Mouse (Mus musculus) hindbrain, embryonic 15.5 days (tissue): ENCODE results near the gene Tfrc. TPM values are rescaled to one million over a fixed set of nuclear protein-coding genes. Genes with fewer than 3 reads are reported as not detected.
A peak's percentile ranks its signal among the peaks of the same experiment; 100 is the strongest.

Experiments used
- ATAC-seq: fragments of 200-750 bp; cut with Nextera tagmentation; 2 replicates; pipeline ENCODE4 v1.8.0; 2017; ENCODE audit warnings: low read depth, moderate number of reproducible peaks, moderate TSS enrichment; ENCODE audit not compliant: low FRiP score
- H3K27ac ChIP-seq: fragments of 300-500 bp; sonication (generic); replicated peaks from 2 replicates; pipeline ENCODE4 v1.5.1; 2015; ENCODE audit warnings: mild to moderate bottlenecking, inconsistent platforms
- H3K27me3 ChIP-seq: fragments of 300-500 bp; sonication (generic); 2 replicates; pipeline ENCODE4 v1.6.1; 2015; ENCODE audit warnings: control low read depth, inconsistent platforms
- H3K36me3 ChIP-seq: fragments of 300-500 bp; sonication (generic); 2 replicates; pipeline ENCODE4 v1.6.1; 2015; ENCODE audit warnings: control low read depth, inconsistent platforms
- H3K4me1 ChIP-seq: fragments of 300-500 bp; sonication (generic); replicated peaks from 2 replicates; pipeline ENCODE4 v1.6.1; 2015; ENCODE audit warnings: control low read depth, inconsistent platforms
- H3K4me2 ChIP-seq: fragments of 300-500 bp; sonication (generic); 2 replicates; pipeline ENCODE4 v1.6.1; 2015; ENCODE audit warnings: moderate library complexity, mild to moderate bottlenecking, inconsistent platforms
- H3K4me3 ChIP-seq: fragments of 300-500 bp; sonication (generic); 2 replicates; pipeline ENCODE4 v1.5.1; 2015; ENCODE audit warnings: mild to moderate bottlenecking, inconsistent platforms
- H3K9ac ChIP-seq: fragments of 300-500 bp; sonication (generic); 2 replicates; pipeline ENCODE4 v1.6.1; 2015; ENCODE audit warnings: inconsistent platforms
- H3K9me3 ChIP-seq: fragments of 300-500 bp; sonication (generic); 2 replicates; pipeline ENCODE4 v1.6.1; 2016; ENCODE audit warnings: control low read depth, inconsistent platforms
- WGBS: fragments of 180-500 bp; shearing (Covaris S2); methylation state at CpG from one replicate; pipeline ENCODE4 v1.1.7; 2015; 5-methylcytosine and 5-hydroxymethylcytosine counted together
- polyA plus RNA-seq: library from polyadenylated mRNA; unstranded; fragments of >200 nt; fragmentation: Nextera tagmentation; extraction: Ambion mirVana; gene quantifications from 2 replicates; pipeline ENCODE4 v1.2.1, GENCODE M21; 2015

The Tfrc gene
- polyA plus RNA-seq, 1 experiment from 2014 or later, result 33.5 TPM

DNA sequence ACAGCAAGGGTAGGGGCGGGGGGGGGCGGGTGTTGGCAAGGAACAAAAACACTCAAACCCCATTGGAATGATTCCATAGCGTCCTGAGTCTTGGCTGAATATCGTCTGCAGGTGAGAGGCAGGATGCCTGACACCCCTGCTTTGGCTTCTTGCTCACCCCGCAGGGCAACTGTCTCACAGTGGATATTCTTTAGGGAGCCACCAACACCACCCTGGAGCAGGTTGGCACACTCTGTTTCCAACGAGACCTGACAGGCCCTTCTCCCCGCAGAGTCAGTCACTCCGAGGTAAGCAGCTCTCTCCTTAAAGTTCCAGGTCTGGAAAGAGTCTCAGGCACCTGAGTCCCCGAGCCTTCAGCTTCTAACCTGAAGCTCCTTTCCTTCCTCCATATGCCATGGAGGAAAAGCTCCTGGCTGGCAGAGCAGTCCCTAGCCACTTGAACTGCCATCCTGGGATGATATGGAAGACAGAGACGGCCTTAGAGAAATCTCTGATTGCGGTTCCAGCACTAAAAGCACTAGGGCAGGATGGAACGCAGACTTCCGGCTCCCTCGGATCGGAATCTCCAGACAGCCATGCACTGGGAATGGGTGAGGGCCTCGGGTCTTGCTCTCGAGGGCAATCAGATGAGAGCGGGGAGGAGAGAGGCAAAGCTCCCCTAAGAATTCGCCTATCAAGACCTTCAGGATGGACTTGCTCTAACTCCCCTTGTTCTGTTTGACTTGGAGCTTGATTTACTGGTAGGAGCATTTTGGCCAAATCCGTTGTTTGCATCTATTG lies 32.9 kb downstream of the Tfrc start:
- 67% methylated on average over 20 of the region's 20 CpGs for WGBS
- H3K36me3 ChIP-seq, result no peaks in the 10 kb centered on the region
- no peak for ATAC-seq
- peaks cover 32% of the 10 kb centered on the region for H3K4me1 ChIP-seq
- no peak overlapping the region for H3K27ac ChIP-seq
- H3K4me3 ChIP-seq, result no peak overlapping the region
- peak overlapping the region; percentile 25; the same call in 1 of the 2 replicates for H3K4me2 ChIP-seq
- H3K9me3 ChIP-seq, result no peaks in the 10 kb centered on the region
- H3K27me3 ChIP-seq, result no peaks in the 10 kb centered on the region
- no peak overlapping the region for H3K9ac ChIP-seq

DNA sequence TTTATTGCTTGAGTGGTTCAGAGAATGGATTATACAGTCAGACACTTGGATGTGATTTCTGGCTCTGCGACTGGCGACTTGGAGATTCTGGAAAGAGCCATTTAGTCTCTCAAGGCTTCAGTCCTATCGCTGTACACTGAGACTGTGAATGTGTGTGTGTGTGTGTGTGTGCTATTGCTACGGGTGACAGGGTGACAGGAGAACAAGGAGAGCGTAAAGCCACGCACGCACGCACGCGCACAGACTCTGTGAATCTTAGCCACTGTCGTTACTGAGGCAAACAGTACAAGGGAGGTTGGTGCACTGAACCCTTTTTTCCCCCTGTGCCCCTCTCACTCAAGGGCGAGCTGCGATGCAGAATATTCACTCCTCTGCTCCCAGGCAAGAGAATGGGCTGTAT lies 33.6 kb downstream of the Tfrc start:
- H3K4me3 ChIP-seq, result no peak overlapping the region
- H3K9me3 ChIP-seq, result no peaks in the 10 kb centered on the region
- no peak overlapping the region for H3K9ac ChIP-seq
- H3K36me3 ChIP-seq, result no peaks in the 10 kb centered on the region
- peak overlapping the region; percentile 25 for H3K4me2 ChIP-seq
- peaks cover 36% of the 10 kb centered on the region for H3K4me1 ChIP-seq
- ATAC-seq, result no peak
- no peaks in the 10 kb centered on the region for H3K27me3 ChIP-seq
- no peak overlapping the region for H3K27ac ChIP-seq
- 31% methylated on average over 13 of the region's 13 CpGs for WGBS

DNA sequence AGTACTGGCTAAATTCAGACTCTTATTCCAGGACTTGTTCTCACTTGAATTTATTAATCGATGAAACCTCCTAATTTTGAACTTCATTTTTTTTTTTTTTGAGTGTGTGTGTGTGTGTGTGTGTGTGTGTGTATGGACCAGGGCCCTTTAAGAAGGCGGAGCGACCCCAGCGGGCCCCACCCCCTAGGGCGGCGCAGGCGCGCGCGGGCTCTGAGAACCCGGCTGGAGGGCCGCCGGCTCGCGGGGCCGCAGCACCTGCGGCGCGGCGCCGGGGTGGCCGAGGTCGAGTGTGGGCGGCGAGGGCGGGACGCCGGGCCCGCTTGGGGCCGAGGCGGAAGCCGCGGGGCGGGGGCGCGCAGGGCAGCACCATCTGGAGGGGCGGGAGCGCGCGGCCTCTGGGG lies 34.9 kb downstream of the Tfrc start, which contains the start of gene Tnk2:
Tnk2 (plus strand) TSS at position 214 of the 401 bp plus-strand sequence.
- WGBS, result under 1% methylated on average over 26 of the region's 40 CpGs
- ATAC-seq, result peak; percentile 88
- H3K36me3 ChIP-seq, result no peaks in the 10 kb centered on the region

DNA sequence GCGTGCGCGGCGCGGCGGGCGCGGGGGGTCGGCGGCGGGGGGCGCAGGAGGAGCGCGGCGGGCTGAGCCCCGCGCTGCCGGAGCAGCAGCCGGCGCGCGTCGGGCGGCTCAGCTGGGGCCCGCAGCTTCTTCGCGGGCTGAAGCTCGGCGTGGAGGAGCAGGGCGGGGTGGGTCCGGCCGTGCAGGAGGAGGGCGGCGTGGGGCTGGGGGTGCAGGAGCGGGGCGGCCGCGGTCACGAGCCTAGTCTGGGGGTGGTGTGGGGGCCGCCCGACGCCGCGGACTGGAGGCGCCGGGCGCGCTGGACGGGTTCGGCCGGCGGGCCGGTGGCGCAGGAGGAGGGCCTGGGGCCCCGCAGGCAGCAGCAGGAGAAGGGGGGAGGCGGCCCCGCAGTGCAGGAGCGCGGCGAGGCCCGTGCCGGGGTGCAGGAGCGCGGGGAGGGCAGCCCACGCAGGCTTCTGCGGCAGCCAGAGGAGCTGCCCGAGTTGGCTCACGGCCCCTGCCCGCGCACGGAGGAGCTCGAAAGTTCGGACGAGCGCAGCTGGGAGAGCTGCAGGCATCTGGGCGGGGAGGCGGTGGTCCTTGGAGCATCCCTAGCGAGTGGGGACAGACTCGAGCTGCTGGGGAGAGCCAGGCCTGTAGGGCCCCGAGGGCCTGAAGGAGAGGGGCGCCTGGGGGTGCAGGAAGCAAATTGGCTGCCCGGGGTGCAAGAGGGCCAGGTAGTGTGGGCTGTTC lies 35.5 kb downstream of the Tfrc start:
- H3K4me3 ChIP-seq, result peak overlapping the region; percentile 92
- peak overlapping the region; percentile 90 for H3K27ac ChIP-seq
- peak overlapping the region; percentile 92 for H3K4me2 ChIP-seq
- no peaks in the 10 kb centered on the region for H3K9me3 ChIP-seq
- under 1% methylated on average over 47 of the region's 82 CpGs for WGBS
- H3K4me1 ChIP-seq, result peaks cover 32% of the 10 kb centered on the region
- peak overlapping the region; percentile 93 for H3K9ac ChIP-seq
- no peaks in the 10 kb centered on the region for H3K27me3 ChIP-seq
- ATAC-seq, result peak; percentile 76
- no peaks in the 10 kb centered on the region for H3K36me3 ChIP-seq

More for the DNA sequence above, 34.9 kb downstream of the Tfrc start, which contains the start of gene Tnk2:
- Histone ChIP-seq H3K9ac (peak within 1 kb of the TSS; percentile 93), H3K4me1 (peaks cover 32% of the 10 kb centered on the region), H3K9me3 (no peaks in the 10 kb centered on the region), H3K4me2 (peak within 1 kb of the TSS; percentile 92), H3K27ac (peak within 1 kb of the TSS; percentile 90), H3K27me3 (no peaks in the 10 kb centered on the region), H3K4me3 (peak within 1 kb of the TSS; percentile 92)

DNA sequence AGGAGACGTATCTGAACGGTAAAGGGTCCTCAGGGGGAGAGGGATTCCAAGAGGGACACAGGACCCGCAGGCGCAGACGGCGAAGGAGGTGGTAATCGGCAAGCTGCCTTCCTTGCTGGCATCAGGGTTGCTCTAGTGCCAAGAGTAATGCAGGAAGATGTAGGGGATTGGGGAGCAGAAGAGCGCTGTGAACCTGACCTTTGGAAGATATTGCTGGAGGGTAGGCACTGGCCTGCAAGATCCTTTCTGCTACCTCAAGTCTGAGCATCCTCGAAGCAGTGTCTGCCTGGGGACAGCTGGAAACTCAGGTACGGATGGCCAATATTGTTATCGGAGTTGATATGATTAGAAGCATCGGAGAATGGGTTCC lies 36.1 kb downstream of the Tfrc start:
- peak overlapping the region; percentile 92 for H3K4me3 ChIP-seq
- H3K4me2 ChIP-seq, result peak overlapping the region; percentile 92
- H3K9ac ChIP-seq, result peak overlapping the region; percentile 93
- H3K27me3 ChIP-seq, result no peaks in the 10 kb centered on the region
- no peaks in the 10 kb centered on the region for H3K9me3 ChIP-seq
- ATAC-seq, result peak; percentile 1; the same call in 1 of the 2 replicates
- H3K27ac ChIP-seq, result peak overlapping the region; percentile 90
- H3K4me1 ChIP-seq, result peaks cover 32% of the 10 kb centered on the region
- H3K36me3 ChIP-seq, result no peaks in the 10 kb centered on the region
- WGBS, result 15% methylated on average over 12 of the region's 12 CpGs

DNA sequence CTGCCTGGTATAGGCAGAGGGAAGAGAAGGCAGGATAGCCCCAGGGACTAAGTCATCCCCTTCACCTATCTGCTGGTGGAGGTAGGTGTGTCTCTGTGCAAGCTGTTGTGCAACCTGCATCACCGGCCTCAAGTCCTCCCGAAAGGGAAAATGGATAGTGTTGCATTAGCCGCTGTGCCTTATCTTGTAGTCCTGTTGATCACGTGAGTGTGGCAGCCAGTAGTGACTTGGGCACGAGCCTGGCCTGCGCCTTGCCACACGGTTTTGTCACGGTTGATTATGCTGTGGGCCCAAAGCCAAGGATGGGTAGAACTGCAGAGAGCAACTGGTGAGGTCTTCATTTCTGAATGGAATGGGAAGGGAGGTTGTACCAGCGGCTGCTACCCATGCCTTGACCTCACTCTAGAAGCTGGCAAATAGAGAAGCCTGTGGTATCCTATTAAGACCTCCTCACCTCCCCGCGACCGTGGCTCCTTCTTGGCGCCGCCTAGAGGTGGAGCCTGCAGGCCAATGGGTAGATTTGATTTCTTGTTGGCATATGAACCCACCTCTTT lies 36.7 kb downstream of the Tfrc start:
- Histone ChIP-seq H3K9me3 (no peaks in the 10 kb centered on the region), H3K4me3 (peak overlapping the region; percentile 92), H3K27ac (peak overlapping the region; percentile 90), H3K27me3 (no peaks in the 10 kb centered on the region), H3K9ac (peak overlapping the region; percentile 93), H3K36me3 (no peaks in the 10 kb centered on the region), H3K4me1 (peaks cover 32% of the 10 kb centered on the region), H3K4me2 (peak overlapping the region; percentile 92)
- 10% methylated on average over 14 of the region's 14 CpGs for WGBS
- ATAC-seq, result peak; percentile 54

DNA sequence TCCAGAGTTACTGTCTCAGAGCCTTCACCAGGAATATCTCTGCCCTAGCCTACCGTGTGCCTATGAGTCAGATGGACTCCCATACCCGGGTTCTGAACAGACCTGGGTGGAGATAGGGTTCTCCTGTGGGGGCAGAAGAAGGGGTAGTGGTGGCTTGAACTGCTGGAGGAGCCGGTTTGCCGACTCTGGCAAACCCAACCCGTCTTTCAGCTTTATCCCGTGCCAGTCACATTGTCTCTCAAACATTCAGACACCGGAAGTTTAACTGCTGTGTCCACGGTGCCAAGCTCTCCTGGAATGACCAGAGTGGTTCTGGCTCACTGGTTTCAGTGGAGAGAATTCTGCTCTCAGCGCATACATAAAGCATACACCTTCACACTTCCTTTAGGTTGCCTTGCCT lies 37.3 kb downstream of the Tfrc start:
- WGBS, result 87% methylated on average over 9 of the region's 9 CpGs
- H3K4me3 ChIP-seq, result peak overlapping the region; percentile 92
- H3K36me3 ChIP-seq, result no peaks in the 10 kb centered on the region
- H3K27me3 ChIP-seq, result no peaks in the 10 kb centered on the region
- peaks cover 32% of the 10 kb centered on the region for H3K4me1 ChIP-seq
- no peak for ATAC-seq
- H3K9ac ChIP-seq, result no peak overlapping the region
- peak overlapping the region; percentile 92 for H3K4me2 ChIP-seq
- no peak overlapping the region for H3K27ac ChIP-seq
- no peaks in the 10 kb centered on the region for H3K9me3 ChIP-seq

DNA sequence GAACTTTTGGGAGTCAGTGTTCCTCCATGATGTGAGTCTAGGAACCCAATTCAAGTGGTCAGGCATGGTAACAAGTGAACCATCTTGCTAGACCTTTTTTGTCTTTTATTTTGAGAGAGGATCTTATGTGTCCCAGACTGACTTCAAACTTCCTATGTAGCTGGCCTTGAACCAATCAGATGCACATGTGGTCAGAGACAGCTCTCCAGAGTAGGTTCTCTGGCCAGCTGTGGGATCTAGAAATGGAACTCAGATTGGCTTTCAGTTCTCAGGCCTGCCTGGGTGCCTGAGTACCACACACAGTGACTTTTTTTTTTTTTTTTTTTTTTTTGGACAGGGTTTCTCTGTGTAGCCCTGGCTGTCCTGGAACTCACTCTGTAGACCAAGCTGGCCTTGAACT lies 39.0 kb downstream of the Tfrc start:
- Histone ChIP-seq H3K4me3 (no peak overlapping the region), H3K27me3 (no peaks in the 10 kb centered on the region), H3K27ac (no peak overlapping the region), H3K36me3 (no peaks in the 10 kb centered on the region), H3K4me2 (no peak overlapping the region), H3K9ac (no peak overlapping the region), H3K9me3 (no peaks in the 10 kb centered on the region), H3K4me1 (peaks cover 28% of the 10 kb centered on the region)
- no peak for ATAC-seq

DNA sequence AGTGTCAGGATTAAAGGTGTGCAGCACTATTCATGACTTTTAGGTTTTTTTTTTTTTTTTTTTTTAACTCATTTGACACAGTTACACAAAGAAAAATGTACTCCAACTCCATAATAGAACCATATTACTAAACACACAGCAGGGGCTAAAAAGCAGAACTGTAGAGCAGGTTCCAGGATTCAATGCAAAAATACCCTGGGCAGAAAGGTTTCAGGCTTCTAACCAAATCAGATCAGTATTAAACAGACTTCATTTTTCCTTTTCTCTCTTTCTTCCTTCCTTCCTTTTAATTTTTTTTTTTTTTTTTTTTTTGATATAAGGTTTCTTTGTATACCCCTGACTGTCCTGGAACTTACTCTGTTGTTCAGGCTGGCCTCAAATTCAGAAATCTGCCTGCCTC lies 41.7 kb downstream of the Tfrc start:
- H3K4me3 ChIP-seq, result no peak overlapping the region
- H3K4me2 ChIP-seq, result no peak overlapping the region
- no peaks in the 10 kb centered on the region for H3K27me3 ChIP-seq
- H3K4me1 ChIP-seq, result peaks cover 15% of the 10 kb centered on the region
- no peak overlapping the region for H3K27ac ChIP-seq
- no peak overlapping the region for H3K9ac ChIP-seq
- no peak for ATAC-seq
- H3K9me3 ChIP-seq, result no peaks in the 10 kb centered on the region
- H3K36me3 ChIP-seq, result no peaks in the 10 kb centered on the region

DNA sequence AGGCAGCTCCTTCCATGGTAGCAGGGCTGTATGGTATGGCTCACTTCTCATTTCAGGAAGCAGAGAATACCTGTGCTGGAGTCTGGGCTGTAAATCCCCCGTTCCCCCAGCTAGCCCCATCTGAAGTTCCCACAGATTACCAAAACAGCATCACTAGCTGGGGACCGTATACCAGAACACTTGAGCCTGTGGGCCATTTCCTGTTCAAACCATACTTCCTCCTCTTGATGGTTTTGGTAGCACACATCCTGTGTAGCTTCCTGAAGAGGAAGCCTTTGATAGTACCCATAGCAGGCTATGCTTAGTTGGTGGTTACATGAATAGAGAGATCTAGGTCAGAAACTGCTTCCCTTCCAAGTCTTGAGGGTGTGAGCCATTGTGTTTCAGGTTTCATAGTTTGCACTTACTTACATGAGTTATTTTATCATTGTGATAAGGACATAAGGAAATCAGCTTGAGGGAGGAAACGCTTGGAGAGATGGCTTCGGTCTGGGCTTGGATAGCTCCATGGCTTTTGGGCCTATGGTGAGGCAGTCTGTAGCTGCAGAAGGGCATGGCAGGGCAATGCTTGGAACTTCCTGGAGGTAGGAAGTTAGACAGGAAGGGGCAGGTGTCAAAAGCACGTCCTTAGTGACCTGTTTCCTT lies 42.4 kb downstream of the Tfrc start:
- no peaks in the 10 kb centered on the region for H3K9me3 ChIP-seq
- no peak overlapping the region for H3K27ac ChIP-seq
- no peak for ATAC-seq
- no peaks in the 10 kb centered on the region for H3K36me3 ChIP-seq
- H3K9ac ChIP-seq, result no peak overlapping the region
- no peak overlapping the region for H3K4me2 ChIP-seq
- peaks cover 9% of the 10 kb centered on the region for H3K4me1 ChIP-seq
- H3K27me3 ChIP-seq, result no peaks in the 10 kb centered on the region
- 95% methylated on average over 5 of the region's 5 CpGs for WGBS
- H3K4me3 ChIP-seq, result no peak overlapping the region

DNA sequence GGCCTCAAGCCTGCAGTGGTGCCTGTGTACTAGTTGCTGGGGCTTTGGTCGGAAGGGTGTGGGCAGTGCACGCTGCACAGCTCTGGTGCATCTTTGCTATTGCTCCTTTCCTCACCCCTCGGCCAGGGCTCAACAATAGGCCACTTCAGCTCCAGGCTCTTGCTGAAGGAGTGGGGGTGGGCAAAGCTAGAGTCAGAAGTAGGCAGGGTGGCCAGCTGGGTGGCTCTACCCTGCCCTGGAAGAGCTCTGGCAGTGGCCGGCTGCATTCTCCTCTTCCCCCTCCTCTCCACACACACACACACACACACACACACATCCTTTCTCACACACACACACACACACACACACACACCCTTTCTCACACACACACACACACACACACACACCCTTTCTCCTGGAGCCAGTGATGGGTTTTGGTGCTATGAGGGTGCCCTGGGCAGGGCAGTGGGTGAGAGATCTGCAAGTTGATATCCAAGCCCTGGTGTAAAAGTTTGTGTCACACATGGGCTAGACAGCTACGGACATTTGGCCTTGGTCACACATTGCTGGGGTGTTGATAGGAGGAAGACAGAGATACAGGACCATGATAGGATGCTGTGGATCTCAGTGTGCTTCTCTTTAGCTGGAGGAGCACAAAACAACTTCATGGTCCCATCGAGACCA lies 45.5 kb downstream of the Tfrc start:
- Histone ChIP-seq H3K9me3 (no peaks in the 10 kb centered on the region), H3K9ac (no peak overlapping the region), H3K27me3 (no peaks in the 10 kb centered on the region), H3K4me2 (no peak overlapping the region), H3K4me3 (no peak overlapping the region), H3K27ac (no peak overlapping the region), H3K4me1 (peaks cover 21% of the 10 kb centered on the region), H3K36me3 (no peaks in the 10 kb centered on the region)
- no peak for ATAC-seq
- WGBS, result 76% methylated on average over 6 of the region's 6 CpGs
